Mouse (Mus musculus) olfactory bulb, adult 2 months (tissue): ENCODE results near the gene Cast.

Experiments used
- CTCF ChIP-seq: fragments of 200-500 bp; IDR thresholded peaks from 2 replicates; pipeline ENCODE4 v1.5.1; 2012; ENCODE audit warnings: low read depth, mild to moderate bottlenecking, low read length, moderate library complexity; ENCODE audit not compliant: insufficient read depth
- POLR2A ChIP-seq: fragments of 200-500 bp; IDR thresholded peaks from 2 replicates; pipeline ENCODE4 v1.6.1; 2012; ENCODE audit warnings: mild to moderate bottlenecking, low read depth, low read length, moderate library complexity; ENCODE audit not compliant: insufficient read depth

DNA sequence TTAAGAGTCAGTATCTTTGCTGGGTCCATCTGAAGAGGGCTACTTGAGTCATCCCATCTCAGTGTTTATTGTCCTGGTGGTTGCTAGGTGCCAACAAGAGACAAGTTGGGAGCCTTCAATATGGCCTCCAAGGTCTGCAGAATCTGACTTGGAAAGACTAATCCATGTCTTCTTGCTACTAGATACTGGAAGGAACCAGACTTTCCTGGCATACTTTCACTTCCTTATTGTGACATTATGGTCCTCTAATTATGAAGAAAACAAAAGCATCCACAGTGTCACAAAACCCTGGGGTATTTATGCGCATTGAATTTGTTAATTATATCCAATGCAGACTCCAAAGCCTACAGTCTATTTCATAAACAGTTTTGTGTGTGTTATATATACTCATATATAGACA is 7.1 kb upstream of the Cast start:
- TF ChIP-seq CTCF, result no peak
- TF ChIP-seq POLR2A, result no peak
